14 mouse cellular contexts compared by ENCODE assay signal in genomic region chr17:93198213-93198612, GRCm38 (mm10). TPM values are rescaled to one million over a fixed set of nuclear protein-coding genes. Genes with fewer than 3 reads are reported as not detected.
DNase-seq lines count a peak whose midpoint lies in the region; ATAC-seq and TF ChIP-seq lines count a peak whose summit lies in the region.
"Had no signal": no experiment of that assay in that cellular context is flagged by ENCODE, and none has a peak within 500 bp of the region (broad histone marks: within the 10 kb centered on the region; RNA-seq: fewer than 3 reads in every experiment).

No protein-coding gene starts in this region.

- H3K4me2 ChIP-seq in kidney, embryonic 14.5 days (replicated peaks; ENCODE audit: low read depth, low read length): no peak overlapping the region
- H3K4me2 ChIP-seq in hindbrain, postnatal 0 days (ENCODE audit: low read depth, low read length): peak overlapping the region; percentile 69; the same call in 1 of the 2 replicates
- H3K4me2 ChIP-seq: embryonic facial prominence, embryonic 12.5 days had no signal

- peaks cover 58% of the 10 kb centered on the region for H3K27me3 ChIP-seq in kidney, embryonic 14.5 days (ENCODE audit: control insufficient read depth, insufficient read depth, low read length)
- peaks cover 6% of the 10 kb centered on the region for H3K27me3 ChIP-seq in hindbrain, postnatal 0 days (ENCODE audit: insufficient read depth, low read length)

- no peak overlapping the region for H3K9ac ChIP-seq in kidney, embryonic 14.5 days (ENCODE audit: low read depth, low read length)
- H3K9ac ChIP-seq in hindbrain, postnatal 0 days (replicated peaks; ENCODE audit: low read length): no peak overlapping the region
- H3K9ac ChIP-seq: embryonic facial prominence, embryonic 12.5 days; forebrain, postnatal 0 days; liver, postnatal 0 days; midbrain, embryonic 12.5 days had no signal

- no peaks in the 10 kb centered on the region for H3K36me3 ChIP-seq in kidney, embryonic 14.5 days (ENCODE audit: control insufficient read depth, insufficient read depth, low read length)
- no peaks in the 10 kb centered on the region for H3K36me3 ChIP-seq in hindbrain, postnatal 0 days (ENCODE audit: insufficient read depth, low read length)
- H3K36me3 ChIP-seq: embryonic facial prominence, embryonic 12.5 days; midbrain, embryonic 12.5 days had no signal

- H3K27ac ChIP-seq in kidney, embryonic 14.5 days (ENCODE audit: low read depth, low read length): no peak overlapping the region
- no peak overlapping the region for H3K27ac ChIP-seq in hindbrain, postnatal 0 days
- H3K27ac ChIP-seq: embryonic facial prominence, embryonic 12.5 days had no signal

- ATAC-seq in kidney, embryonic 14.5 days (ENCODE audit: low FRiP score, low TSS enrichment): no peak
- ATAC-seq in common myeloid progenitor, adult 5-6 weeks (replicated peaks; ENCODE audit: low read depth, poor library complexity, severe bottlenecking): peak; percentile 36; the same call in 1 of the 2 replicates
- no peak for ATAC-seq in hindbrain, postnatal 0 days
- ATAC-seq in cerebellum, adult (ENCODE audit: insufficient number of reproducible peaks, low FRiP score, low TSS enrichment): no peak
- ATAC-seq: forebrain, postnatal 0 days; liver, postnatal 0 days had no signal

- 10% methylated on average over 4 of the region's 4 CpGs for WGBS in kidney, embryonic 14.5 days
- WGBS in hindbrain, postnatal 0 days: 10% methylated on average over 4 of the region's 4 CpGs

- peak; percentile 37 to 43 for DNase-seq in kidney, postnatal 4 days
- peak; percentile 12 for DNase-seq in hindbrain, postnatal 0 days (ENCODE audit: low spot score)
- peak; percentile 45 for DNase-seq in retina, embryonic 14.5 days (ENCODE audit: low spot score)
- DNase-seq in layer of hippocampus, postnatal 36 days: no peak
- DNase-seq: left cerebral cortex, postnatal 4 days; liver, postnatal 0 days; thymus, postnatal 25 days had no signal

- TF ChIP-seq CTCF in hindbrain, postnatal 0 days (IDR thresholded peaks at IDR 0.05; ENCODE audit: low read depth): no peak

- 0 out of 2 replicates have a peak, but pooled peaks cover 5% of the 10 kb centered on the region for H3K4me1 ChIP-seq in kidney, embryonic 14.5 days (ENCODE audit: control insufficient read depth, insufficient read depth, low read length)
- peaks cover 7% of the 10 kb centered on the region; the same call in 1 of the 2 replicates for H3K4me1 ChIP-seq in hindbrain, postnatal 0 days (ENCODE audit: insufficient read depth, low read length)

- H3K9me3 ChIP-seq in kidney, embryonic 14.5 days (ENCODE audit: control insufficient read depth, low read length): no peaks in the 10 kb centered on the region
- no peaks in the 10 kb centered on the region for H3K9me3 ChIP-seq in hindbrain, postnatal 0 days (ENCODE audit: low read length)
- H3K9me3 ChIP-seq: embryonic facial prominence, embryonic 12.5 days; midbrain, embryonic 12.5 days had no signal

- H3K4me3 ChIP-seq in kidney, embryonic 14.5 days (ENCODE audit: low read length): no peak overlapping the region
- no peak overlapping the region for H3K4me3 ChIP-seq in hindbrain, postnatal 0 days (ENCODE audit: low read length)
- H3K4me3 ChIP-seq: embryonic facial prominence, embryonic 12.5 days had no signal

RNA-seq across cellular contexts. Expression of gene Adcyap1, which starts 0.6 kb away (rescaled TPM):
- 0.13 TPM in 1 of 2 replicates, not detected in the other for polyA plus RNA-seq in kidney, embryonic 14.5 days (2014; fragmentation: Nextera tagmentation; extraction: Ambion mirVana)
- not detected in 2 replicates for total RNA-seq in common myeloid progenitor, adult 5-6 weeks (2017)
- 21.2 and 29.1 TPM in 2 replicates for total RNA-seq in hindbrain, postnatal 0 days (2014; rRNA removed)
- 34.8 and 36.4 TPM in 2 replicates for polyA plus RNA-seq in hindbrain, postnatal 0 days (2015; fragmentation: Nextera tagmentation; extraction: Ambion mirVana)
- total RNA-seq in layer of hippocampus, postnatal 36 days (2021): 1 to 10 TPM; 7.3 to 8.4 TPM
- total RNA-seq: heart, adult 8-10 months had no signal
- polyA plus RNA-seq: liver, postnatal 0 days had no signal

Comparison
In these comparisons a context has a peak if more than half of its experiments do, and no peak if none do; other contexts are left out.
1. DNase-seq: peak in kidney, postnatal 4 days (2 of 2), hindbrain, postnatal 0 days (single experiment) and retina, embryonic 14.5 days (single experiment); none in layer of hippocampus, postnatal 36 days (0 of 2).